Mouse (Mus musculus): Measurements from ENCODE around the gene Glb1l. TPM values are rescaled to one million over a fixed set of nuclear protein-coding genes. Genes with fewer than 3 reads are reported as not detected.

Glb1l gene
- polyA plus RNA-seq (2012; rRNA removed): 14.4 and 16.6 TPM in 2 replicates

DNA sequence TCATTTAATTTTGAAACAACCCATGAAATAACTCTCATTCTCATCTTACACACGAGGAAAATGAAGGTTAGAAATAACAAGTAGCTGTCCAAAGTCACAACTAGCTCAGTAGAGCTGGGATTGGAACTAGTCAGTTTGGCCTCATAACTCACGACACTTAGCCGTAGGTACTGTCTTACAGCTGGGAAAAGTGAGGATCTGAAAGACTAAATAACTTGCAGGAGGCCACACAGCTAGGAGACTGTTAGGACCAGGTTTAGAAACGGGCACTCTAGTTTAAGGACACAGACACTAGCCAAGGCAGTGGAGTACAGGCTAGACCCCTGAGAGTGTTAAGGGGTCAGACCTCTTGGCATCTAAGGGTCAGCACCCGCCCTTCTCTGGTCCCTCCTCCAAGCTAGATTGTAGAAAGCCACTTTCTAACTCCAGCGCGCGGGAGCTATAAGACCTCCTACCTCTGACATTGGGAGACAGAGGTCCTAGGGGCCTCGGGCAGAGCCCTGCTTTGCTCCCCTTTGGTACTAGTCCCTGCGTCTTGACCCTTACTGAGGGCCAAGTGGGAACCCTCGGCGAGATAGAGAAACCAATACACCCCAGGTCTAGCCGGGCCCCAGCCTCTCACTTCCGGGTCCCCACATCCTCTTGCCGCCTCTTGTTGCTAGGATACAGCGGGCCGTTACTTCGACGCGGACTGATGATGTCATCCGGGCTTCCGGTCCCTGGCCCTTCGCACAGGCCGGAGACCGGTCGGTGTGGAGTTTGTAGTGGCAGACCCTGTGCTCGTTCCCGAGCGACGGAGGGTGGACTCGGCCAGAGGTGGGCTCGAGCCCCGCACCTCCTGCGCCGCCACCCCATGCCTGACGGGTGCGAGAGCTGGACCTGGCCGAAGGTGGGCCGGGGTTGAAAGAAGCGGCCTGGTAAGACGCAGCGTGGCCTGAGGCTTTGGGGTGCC, at the start of gene Glb1l, which contains the start of gene Stk16:
TSS of gene Glb1l (minus strand) at position 678 of the 952 bp plus-strand sequence.
TSS of gene Stk16 (plus strand) at position 703 of the 952 bp plus-strand sequence.

DNA sequence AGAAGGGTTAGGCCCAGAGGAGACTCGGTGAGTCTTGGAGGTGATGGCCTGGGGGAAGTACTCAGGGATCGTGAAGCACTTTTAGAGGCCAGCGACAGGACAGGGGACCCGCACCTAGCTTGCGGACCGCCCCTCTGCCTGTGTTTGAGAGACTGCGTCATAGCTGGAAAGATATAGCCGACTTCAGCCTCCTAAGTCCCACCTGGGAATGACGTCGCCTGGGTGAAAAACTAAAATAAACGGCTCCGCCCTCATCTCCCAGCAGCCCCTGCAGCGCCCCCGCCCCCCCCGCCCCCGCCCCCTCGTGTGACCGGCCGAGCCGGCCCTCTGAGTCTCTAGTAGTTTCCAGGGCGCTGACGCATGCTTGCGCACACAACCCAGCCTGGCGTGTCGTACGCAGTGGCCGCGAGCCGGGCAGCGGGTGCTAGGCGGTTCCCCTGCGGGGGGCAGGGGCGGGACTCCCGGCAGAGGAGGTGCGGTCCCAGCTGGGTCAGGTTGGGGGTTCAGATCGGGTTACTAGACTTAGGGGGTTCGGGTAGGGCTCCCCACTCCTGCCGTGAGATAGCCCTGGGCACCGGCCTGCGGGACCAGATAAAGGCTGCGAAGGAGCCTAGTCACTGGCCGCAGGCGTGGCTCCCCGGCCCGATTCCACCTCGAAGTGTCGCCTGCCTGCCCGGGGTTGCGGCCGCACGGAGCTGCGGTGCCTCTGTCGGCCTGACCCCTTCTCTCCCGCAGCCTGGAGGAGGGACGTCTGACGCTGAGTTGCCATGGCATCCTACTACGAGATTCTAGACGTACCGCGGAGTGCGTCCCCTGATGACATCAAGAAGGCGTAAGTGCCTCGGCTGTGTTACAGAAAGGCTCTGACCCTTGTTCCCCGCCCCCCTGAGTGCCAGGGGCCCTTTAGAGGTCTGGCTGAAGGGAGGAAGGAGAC, 25.8 kb upstream of the Glb1l start, which contains the start of gene Dnajb2:
TSS of gene Dnajb2 (plus strand) at position 290 of the 934 bp plus-strand sequence.

DNA sequence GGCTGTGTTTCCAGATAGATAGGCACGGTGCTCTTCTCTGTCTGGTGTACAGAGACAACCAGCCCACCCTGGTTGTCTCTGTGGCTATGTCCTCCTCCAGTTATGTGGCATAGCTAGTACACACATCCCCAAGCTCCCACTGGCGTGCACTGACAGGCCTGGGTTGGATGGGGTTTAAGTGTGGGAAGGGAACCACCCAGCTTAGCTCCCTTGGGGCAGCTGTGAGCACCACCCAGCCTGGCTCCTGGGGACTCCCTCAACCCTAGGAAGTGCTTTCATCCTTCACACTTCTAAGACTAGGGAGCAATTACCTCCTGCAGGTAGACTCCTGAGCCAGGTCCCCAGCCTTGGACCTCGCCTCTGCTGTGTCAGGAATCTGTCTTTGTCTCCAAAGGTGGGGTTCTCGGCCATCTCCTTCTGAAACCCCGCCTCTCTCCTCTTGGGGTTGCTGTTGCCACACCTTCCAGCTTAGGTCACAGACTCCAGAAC, 21.1 kb upstream of the Glb1l start, which contains the start of gene A630095N17Rik:
TSS of gene A630095N17Rik (minus strand) at position 439 of the 489 bp plus-strand sequence.

DNA sequence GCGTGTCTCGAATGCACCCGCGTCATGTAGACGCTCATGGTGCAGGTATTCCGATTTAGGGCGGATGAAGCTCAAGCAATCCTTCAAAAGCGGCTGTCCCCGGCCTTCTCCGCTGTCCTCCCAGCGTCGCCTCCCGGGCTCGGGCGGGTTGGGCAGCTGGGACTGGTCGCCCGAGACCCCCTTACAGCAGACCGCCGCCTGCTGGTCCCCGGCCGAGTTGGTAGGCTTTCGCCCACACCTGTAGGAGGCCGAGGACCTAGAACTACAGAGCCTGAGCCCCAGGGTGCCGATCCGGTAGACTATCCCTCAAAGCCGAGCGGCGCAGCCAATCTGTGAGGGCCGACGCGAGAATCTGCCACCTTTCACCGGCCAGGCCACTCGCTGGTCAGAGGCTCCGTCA, 8.9 kb upstream of the Glb1l start, which contains the start of gene Tuba4a:
TSS of gene Tuba4a (minus strand) at position 335 of the 400 bp plus-strand sequence.

DNA sequence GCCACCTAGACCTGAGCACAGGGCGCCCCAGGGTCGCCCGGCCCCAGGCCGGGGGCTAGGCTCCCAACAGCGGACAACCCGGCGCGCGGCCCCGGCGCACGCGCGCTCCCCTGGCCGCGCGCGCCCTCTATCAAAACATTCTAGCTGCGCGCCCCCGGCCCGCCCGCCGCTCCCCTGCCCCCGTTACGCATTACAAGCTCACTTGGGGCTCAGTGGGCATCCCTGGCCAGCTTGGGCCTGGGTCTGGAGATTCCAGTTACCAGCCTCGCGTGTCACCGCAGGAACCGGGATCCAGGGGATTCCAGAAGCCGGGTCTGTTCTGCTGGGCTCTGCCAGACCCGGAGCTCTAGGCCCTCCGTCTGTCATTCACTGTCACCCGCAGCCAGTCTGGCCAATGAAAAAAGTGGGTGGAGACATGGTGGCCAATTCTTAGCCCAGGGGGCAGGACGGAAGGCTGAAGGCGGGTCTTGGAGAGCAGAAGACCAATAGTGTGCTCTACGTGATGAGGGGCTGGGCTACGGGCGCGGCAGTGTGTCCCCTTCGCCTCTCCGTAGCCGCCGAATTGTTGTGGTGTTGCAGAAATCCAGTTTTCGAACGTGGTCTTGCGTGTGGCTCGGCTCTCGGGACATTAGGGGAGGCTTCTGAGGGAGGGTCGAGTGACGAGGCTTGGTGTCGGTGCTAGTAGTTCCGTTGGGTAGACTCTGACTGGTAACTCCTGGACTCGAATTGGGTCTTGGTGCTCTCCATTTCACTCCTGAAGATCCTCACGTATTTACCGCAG, 18.8 kb downstream of the Glb1l start, which contains the start of the genes Ankzf1 and Atg9a:
TSS of gene Ankzf1 (plus strand) at position 530 of the 781 bp plus-strand sequence.
TSS of gene Atg9a (minus strand) at position 575 of the 781 bp plus-strand sequence.

DNA sequence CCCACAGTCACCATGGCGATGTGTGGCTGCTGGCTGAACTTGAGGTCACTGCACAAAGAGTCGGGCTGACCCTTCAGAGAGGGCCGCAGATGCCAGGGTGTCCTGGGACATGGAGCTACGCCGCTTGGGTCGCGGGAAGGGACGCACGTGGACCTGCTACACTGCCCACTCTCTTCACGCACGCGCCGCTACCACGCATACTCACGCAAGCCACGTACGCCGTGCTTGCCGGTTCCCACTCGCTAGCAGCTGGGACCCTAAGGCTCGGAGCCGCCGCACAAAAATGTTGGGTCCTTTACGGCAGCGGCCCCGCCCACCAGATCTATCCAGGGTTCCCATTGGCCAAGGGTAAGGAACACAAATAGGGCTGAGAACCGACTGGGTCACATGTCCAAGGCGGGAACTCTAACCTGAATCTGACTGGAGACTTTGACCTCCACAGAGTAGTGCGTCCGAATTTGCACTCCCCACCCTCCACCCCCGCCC, 30.5 kb downstream of the Glb1l start, which contains the start of gene Abcb6:
TSS of gene Abcb6 (minus strand) at position 288 of the 486 bp plus-strand sequence.

DNA sequence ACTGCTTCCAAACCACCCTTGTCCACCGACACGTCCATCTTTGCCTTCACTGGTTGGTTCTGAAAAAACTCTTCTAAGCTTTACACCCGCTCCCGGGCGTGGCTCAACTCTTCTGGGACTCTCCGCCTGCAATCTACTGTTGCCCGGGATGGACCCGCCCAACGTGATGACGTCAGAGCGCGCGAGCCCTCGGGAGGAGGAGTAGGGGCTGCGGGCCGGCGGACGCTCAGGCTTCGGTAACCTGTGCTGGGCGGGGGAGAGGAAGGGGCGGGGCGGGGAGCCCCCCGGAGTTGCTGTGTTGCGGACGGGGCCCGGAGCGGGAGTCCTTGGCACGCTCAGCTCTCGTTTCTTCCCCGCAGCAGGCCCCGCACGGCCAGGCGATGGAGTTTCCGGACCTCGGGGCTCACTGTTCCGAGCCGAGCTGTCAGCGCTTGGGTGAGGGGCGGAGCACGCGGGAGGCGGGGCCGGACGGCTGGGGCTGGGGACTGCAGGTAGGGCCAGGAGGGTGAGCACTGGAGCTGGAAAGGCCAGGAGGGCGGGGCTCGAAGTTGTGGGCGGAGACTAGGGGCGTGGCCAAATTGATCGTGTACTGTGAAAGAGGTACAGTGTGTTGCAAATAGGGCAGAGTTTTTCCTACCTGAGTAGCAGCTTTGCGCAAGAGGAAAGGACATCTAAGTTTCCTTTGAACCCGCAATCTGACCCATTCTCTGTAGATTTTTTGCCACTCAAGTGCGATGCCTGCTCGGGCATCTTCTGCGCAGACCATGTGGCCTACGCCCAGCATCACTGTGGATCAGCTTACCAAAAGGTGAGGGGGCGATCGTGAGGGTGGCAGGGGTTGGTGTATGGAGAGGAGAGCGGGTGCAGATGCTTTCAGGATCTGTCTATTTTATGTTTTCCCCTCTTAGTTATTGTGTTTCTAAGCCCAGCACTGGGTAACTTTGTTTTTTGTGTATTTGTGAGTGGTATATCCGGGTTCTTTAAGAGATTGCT, 41.8 kb downstream of the Glb1l start, which contains the start of gene Zfand2b:
TSS of gene Zfand2b (plus strand) at position 175 of the 993 bp plus-strand sequence.

Other genes starting within 250 kb of the Glb1l start
- 2.1 and 3.5 TPM in 2 replicates for gene Nhej1, start 85.6 kb downstream of the Glb1l start, polyA plus RNA-seq (2012; rRNA removed)
- 3.9 and 5.1 TPM in 2 replicates for gene Slc23a3, start 76.9 kb downstream of the Glb1l start, polyA plus RNA-seq (2012; rRNA removed)
- 64.3 and 75.8 TPM in 2 replicates for gene Cnppd1, start 68.1 kb downstream of the Glb1l start, polyA plus RNA-seq (2012; rRNA removed)
- gene Retreg2, start 68.0 kb downstream of the Glb1l start, polyA plus RNA-seq (2012; rRNA removed): 186 and 202 TPM in 2 replicates
- gene Zfand2b, start 42.2 kb downstream of the Glb1l start, polyA plus RNA-seq (2012; rRNA removed): 66.6 and 67.1 TPM in 2 replicates
- gene Abcb6, start 30.4 kb downstream of the Glb1l start, polyA plus RNA-seq (2012; rRNA removed): 30.3 and 33.2 TPM in 2 replicates
- gene Ankzf1, start 18.7 kb downstream of the Glb1l start, polyA plus RNA-seq (2012; rRNA removed): 19.0 and 20.5 TPM in 2 replicates
- 71.9 and 76.6 TPM in 2 replicates for gene Atg9a, start 18.6 kb downstream of the Glb1l start, polyA plus RNA-seq (2012; rRNA removed)
- gene Stk16, start within 50 bp of the Glb1l start, polyA plus RNA-seq (2012; rRNA removed): 151 and 159 TPM in 2 replicates
- gene Tuba4a, start 9.1 kb upstream of the Glb1l start, polyA plus RNA-seq (2012; rRNA removed): 13.2 and 18.2 TPM in 2 replicates
- gene A630095N17Rik, start 21.3 kb upstream of the Glb1l start, polyA plus RNA-seq (2012; rRNA removed): not detected in 2 replicates
- gene Dnajb2, start 25.6 kb upstream of the Glb1l start, polyA plus RNA-seq (2012; rRNA removed): 65.5 and 66.2 TPM in 2 replicates
- gene Ptprn, start 53.7 kb upstream of the Glb1l start, polyA plus RNA-seq (2012; rRNA removed): 4.9 and 5.2 TPM in 2 replicates
- not detected in 2 replicates for gene Resp18, start 67.6 kb upstream of the Glb1l start, polyA plus RNA-seq (2012; rRNA removed)
- gene Dnpep, start 107.2 kb upstream of the Glb1l start, polyA plus RNA-seq (2012; rRNA removed): 237 and 252 TPM in 2 replicates
- 181 and 202 TPM in 2 replicates for gene Des, start 149.5 kb upstream of the Glb1l start, polyA plus RNA-seq (2012; rRNA removed)
- gene Speg, start 164.5 kb upstream of the Glb1l start, polyA plus RNA-seq (2012; rRNA removed): 97.8 and 125 TPM in 2 replicates
- gene Gmppa, start 225.1 kb upstream of the Glb1l start, polyA plus RNA-seq (2012; rRNA removed): 156 and 167 TPM in 2 replicates
- gene Asic4, start 239.6 kb upstream of the Glb1l start, polyA plus RNA-seq (2012; rRNA removed): 2.7 and 3.4 TPM in 2 replicates